Mouse (Mus musculus) embryonic facial prominence, embryonic 11.5 days (tissue): ENCODE data around the gene Slc24a5. TPM values are rescaled to one million over a fixed set of nuclear protein-coding genes. Genes with fewer than 3 reads are reported as not detected.

Source experiments
- ATAC-seq: fragments of 200-750 bp; cut with Nextera tagmentation; replicated peaks from 2 replicates; pipeline ENCODE4 v1.8.0; 2017; ENCODE audit warnings: low read depth; ENCODE audit not compliant: insufficient number of reproducible peaks, low FRiP score, low TSS enrichment
- DNase-seq: peaks from one replicate; pipeline ENCODE4 v3.0.0-alpha.2; 2015; ENCODE audit warnings: low spot score
- H3K27ac ChIP-seq: fragments of 300-500 bp; sonication (generic); replicated peaks from 2 replicates; pipeline ENCODE4 v1.5.1; 2014; ENCODE audit warnings: mild to moderate bottlenecking, low read depth, low read length, control low read depth
- H3K27me3 ChIP-seq: fragments of 300-500 bp; sonication (generic); 2 replicates; pipeline ENCODE4 v1.6.1; 2014; ENCODE audit warnings: mild to moderate bottlenecking, low read length, moderate library complexity, mixed read lengths; ENCODE audit not compliant: control insufficient read depth, insufficient read depth
- H3K36me3 ChIP-seq: fragments of 300-500 bp; sonication (generic); replicated peaks from 2 replicates; pipeline ENCODE4 v1.6.1; 2014; ENCODE audit warnings: low read depth, mild to moderate bottlenecking, low read length, moderate library complexity, mixed read lengths; ENCODE audit not compliant: control insufficient read depth, insufficient read depth
- H3K4me1 ChIP-seq: fragments of 300-500 bp; sonication (generic); 2 replicates; pipeline ENCODE4 v1.6.1; 2014; ENCODE audit warnings: low read length, mixed read lengths; ENCODE audit not compliant: control insufficient read depth, insufficient read depth
- H3K4me2 ChIP-seq: fragments of 300-500 bp; sonication (generic); 2 replicates; pipeline ENCODE4 v1.6.1; 2014; ENCODE audit warnings: low read depth, mild to moderate bottlenecking, control low read depth, low read length, moderate library complexity
- H3K4me3 ChIP-seq: fragments of 300-500 bp; sonication (generic); 2 replicates; pipeline ENCODE4 v1.5.1; 2014; ENCODE audit warnings: low read depth, low read length, control low read depth
- H3K9ac ChIP-seq: fragments of 300-500 bp; sonication (generic); replicated peaks from 2 replicates; pipeline ENCODE4 v1.6.1; 2014; ENCODE audit warnings: mild to moderate bottlenecking, control low read depth, low read length
- H3K9me3 ChIP-seq: fragments of 300-500 bp; sonication (generic); replicated peaks from 2 replicates; pipeline ENCODE4 v1.6.1; 2016; ENCODE audit warnings: mild to moderate bottlenecking, low read length, inconsistent platforms, mixed read lengths; ENCODE audit not compliant: control insufficient read depth
- WGBS: fragments of 180-500 bp; shearing (Covaris S2); extraction: QIAGEN DNeasy Blood & Tissue Kit; methylation state at CpG from one replicate; pipeline ENCODE4 v1.1.7; 2014; 5-methylcytosine and 5-hydroxymethylcytosine counted together
- polyA plus RNA-seq: library from polyadenylated mRNA; unstranded; fragments of >200 nt; fragmentation: Nextera tagmentation; extraction: Ambion mirVana; gene quantifications from 2 replicates; pipeline ENCODE4 v1.2.1, GENCODE M21; 2014

Gene Slc24a5
- polyA plus RNA-seq, 1 experiment from 2014 or later, result 4.3 TPM

DNA sequence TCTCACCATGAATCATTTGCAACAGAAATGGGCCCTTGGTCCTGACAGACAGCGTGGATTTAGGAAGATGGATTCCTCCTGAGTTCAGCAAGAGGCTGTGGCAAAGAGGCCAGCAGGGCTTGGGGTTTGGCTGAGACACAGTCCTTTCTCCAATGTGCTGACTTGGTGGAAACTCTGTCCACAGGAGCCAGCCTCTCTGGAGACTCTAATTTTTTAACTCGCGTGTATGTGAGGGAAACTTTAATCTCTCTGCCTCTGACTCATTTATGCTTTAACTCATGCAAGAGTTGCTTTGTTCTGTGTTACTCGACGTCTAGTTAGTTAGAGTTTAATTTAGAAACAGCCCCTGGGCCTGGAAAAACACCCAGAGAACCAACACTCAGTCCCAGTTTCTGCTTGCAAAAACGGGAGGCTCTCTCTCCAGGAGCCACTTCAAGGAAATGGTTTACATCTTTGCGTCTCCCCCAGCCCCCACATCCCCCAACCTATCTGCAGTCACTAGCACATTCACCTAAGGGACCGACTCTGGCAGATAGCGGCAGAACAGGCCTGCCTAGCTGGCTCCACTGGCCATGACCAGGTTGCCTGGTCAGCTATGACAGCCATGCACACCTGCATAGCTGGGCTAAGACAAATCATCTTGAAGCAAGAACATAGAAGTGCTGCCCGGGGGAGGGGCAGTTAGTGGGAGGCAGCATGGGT, 34.7 kb upstream of the Slc24a5 start:
- H3K27ac ChIP-seq, result no peak overlapping the region
- no peaks in the 10 kb centered on the region for H3K36me3 ChIP-seq
- no peaks in the 10 kb centered on the region for H3K27me3 ChIP-seq
- no peak overlapping the region for H3K4me3 ChIP-seq
- DNase-seq (no peak), ATAC-seq (no peak)
- no peaks in the 10 kb centered on the region for H3K9me3 ChIP-seq
- 62% methylated on average over 10 of the region's 10 CpGs for WGBS
- no peaks in the 10 kb centered on the region for H3K4me1 ChIP-seq
- H3K9ac ChIP-seq, result no peak overlapping the region
- no peak overlapping the region for H3K4me2 ChIP-seq

- Histone ChIP-seq H3K27ac (no peak overlapping the region), H3K9ac (no peak overlapping the region), H3K4me2 (no peak overlapping the region), H3K36me3 (no peaks in the 10 kb centered on the region), H3K9me3 (no peaks in the 10 kb centered on the region), H3K27me3 (no peaks in the 10 kb centered on the region), H3K4me1 (no peaks in the 10 kb centered on the region), H3K4me3 (no peak overlapping the region)
- DNase-seq (no peak), ATAC-seq (no peak)
- 88% methylated on average over 7 of the region's 7 CpGs for WGBS
Observed at GRCm38 (mm10) chr2:125055316-125055903, 12.5 kb upstream of the Slc24a5 start.

- WGBS, result 51% methylated on average over 7 of the region's 7 CpGs
- DNase-seq (no peak), ATAC-seq (no peak)
- no peak overlapping the region for H3K9ac ChIP-seq
- no peak overlapping the region for H3K27ac ChIP-seq
- H3K4me1 ChIP-seq, result no peaks in the 10 kb centered on the region
- H3K9me3 ChIP-seq, result no peaks in the 10 kb centered on the region
- H3K4me2 ChIP-seq, result no peak overlapping the region
- H3K27me3 ChIP-seq, result no peaks in the 10 kb centered on the region
- no peaks in the 10 kb centered on the region for H3K36me3 ChIP-seq
- H3K4me3 ChIP-seq, result no peak overlapping the region
Observed at GRCm38 (mm10) chr2:125057250-125057815, 10.6 kb upstream of the Slc24a5 start.

DNA sequence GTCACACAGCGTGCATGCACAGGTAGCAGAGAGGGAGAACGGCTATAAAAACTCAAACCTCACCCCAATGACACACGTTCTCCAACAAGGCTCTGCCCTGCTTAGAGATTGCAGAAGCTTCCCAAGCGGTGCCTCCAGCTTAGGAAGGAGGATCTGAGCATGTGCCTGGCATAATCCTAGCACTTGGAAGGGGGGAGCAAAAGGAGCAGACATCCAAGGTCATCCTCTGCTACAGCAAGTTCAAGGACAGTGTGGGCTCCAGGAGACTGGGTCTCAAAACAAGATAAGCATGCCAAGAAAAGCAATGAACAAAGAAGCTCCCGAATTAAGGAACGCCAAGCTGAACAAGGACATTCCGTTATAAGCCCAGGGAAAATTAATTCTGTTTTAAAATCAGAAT, 6.5 kb upstream of the Slc24a5 start:
- H3K4me1 ChIP-seq, result no peaks in the 10 kb centered on the region
- 93% methylated on average over 7 of the region's 7 CpGs for WGBS
- no peak overlapping the region for H3K9ac ChIP-seq

GRCm38 (mm10) chr2:125062944-125063343, 5.0 kb upstream of the Slc24a5 start:
- Histone ChIP-seq H3K36me3 (no peaks in the 10 kb centered on the region), H3K4me1 (no peaks in the 10 kb centered on the region), H3K9me3 (no peaks in the 10 kb centered on the region), H3K4me2 (no peak overlapping the region), H3K4me3 (no peak overlapping the region), H3K27ac (no peak overlapping the region), H3K27me3 (no peaks in the 10 kb centered on the region), H3K9ac (no peak overlapping the region)
- 69% methylated on average over 4 of the region's 4 CpGs for WGBS
- DNase-seq (peak; percentile 13), ATAC-seq (no peak)

More for the DNA sequence above, 6.5 kb upstream of the Slc24a5 start:
- no peak overlapping the region for H3K4me3 ChIP-seq
- no peaks in the 10 kb centered on the region for H3K9me3 ChIP-seq
- H3K27ac ChIP-seq, result no peak overlapping the region
- ATAC-seq (no peak), DNase-seq (no peak)
- no peaks in the 10 kb centered on the region for H3K36me3 ChIP-seq
- H3K27me3 ChIP-seq, result no peaks in the 10 kb centered on the region
- H3K4me2 ChIP-seq, result no peak overlapping the region

GRCm38 (mm10) chr2:125067373-125067772, 551 bp upstream of the Slc24a5 start:
- no peaks in the 10 kb centered on the region for H3K4me1 ChIP-seq
- no peak overlapping the region for H3K27ac ChIP-seq
- no peak overlapping the region for H3K9ac ChIP-seq
- 86% methylated on average over 7 of the region's 7 CpGs for WGBS
- DNase-seq (no peak), ATAC-seq (no peak)
- no peak overlapping the region for H3K4me2 ChIP-seq
- H3K36me3 ChIP-seq, result no peaks in the 10 kb centered on the region
- H3K9me3 ChIP-seq, result no peaks in the 10 kb centered on the region
- no peaks in the 10 kb centered on the region for H3K27me3 ChIP-seq
- no peak overlapping the region for H3K4me3 ChIP-seq

DNA sequence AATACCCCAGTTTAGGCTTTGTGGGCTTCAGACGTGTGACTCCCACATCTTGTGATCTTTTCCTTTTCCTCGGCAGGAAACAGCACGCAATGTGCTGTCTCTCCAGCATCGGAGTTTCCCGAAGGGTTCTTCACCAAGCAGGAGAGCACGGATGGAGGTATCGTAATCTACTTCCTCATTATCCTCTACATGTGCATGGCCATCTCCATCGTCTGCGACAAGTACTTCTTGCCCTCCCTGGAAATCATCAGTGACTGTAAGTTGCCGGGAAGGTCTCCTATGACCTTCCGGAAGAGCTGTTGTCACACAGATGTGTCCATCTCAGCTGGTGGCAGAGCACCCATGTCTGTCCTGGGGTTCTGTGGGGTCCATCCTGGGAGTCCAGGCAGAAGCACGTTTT, 772 bp downstream of the Slc24a5 start:
- Histone ChIP-seq H3K9ac (no peak overlapping the region), H3K36me3 (no peaks in the 10 kb centered on the region), H3K4me2 (no peak overlapping the region), H3K9me3 (no peaks in the 10 kb centered on the region), H3K27me3 (no peaks in the 10 kb centered on the region), H3K4me3 (no peak overlapping the region), H3K4me1 (no peaks in the 10 kb centered on the region), H3K27ac (no peak overlapping the region)
- 87% methylated on average over 12 of the region's 12 CpGs for WGBS
- no peak for DNase-seq
- no peak for ATAC-seq

DNA sequence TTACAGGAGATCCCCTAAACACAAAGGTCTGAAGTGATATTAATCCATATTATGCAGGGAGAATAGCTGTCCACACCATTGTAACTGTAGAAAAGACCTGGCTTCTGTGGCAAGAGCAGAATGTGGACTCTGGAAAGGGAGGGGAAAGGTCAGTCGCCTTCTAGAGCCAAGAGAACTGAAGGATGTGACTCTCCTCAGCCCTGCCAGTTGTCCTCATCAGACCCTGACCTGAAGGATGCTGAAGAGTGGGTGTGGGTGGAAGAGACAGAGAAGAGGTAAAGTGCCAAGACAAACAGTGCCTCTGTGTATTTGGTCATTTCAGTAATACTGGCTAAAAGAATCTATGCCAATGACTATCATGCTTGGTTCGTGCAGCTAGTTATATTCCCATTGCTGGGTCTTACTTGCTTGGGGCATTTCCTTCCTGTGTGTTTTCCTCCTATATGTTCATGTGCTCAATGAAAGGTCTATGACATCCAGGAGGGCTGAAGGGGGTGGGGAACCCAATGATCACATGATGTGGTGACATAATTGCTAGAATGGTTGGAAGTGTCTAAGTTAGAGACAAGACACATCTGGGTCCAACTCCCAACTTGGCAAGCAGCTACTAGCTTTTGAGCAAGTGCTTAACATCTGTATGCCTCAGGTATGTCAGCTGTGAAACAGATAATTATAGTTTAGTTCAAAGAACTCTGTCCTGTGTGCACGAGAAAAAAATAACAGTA, 5.3 kb downstream of the Slc24a5 start:
- no peak overlapping the region for H3K9ac ChIP-seq
- 80% methylated on average over 3 of the region's 3 CpGs for WGBS
- ATAC-seq (no peak), DNase-seq (no peak)
- no peaks in the 10 kb centered on the region for H3K27me3 ChIP-seq
- no peaks in the 10 kb centered on the region for H3K9me3 ChIP-seq
- H3K4me2 ChIP-seq, result no peak overlapping the region
- no peak overlapping the region for H3K27ac ChIP-seq
- H3K36me3 ChIP-seq, result no peaks in the 10 kb centered on the region
- no peaks in the 10 kb centered on the region for H3K4me1 ChIP-seq
- H3K4me3 ChIP-seq, result no peak overlapping the region
